Mouse (Mus musculus) megakaryocyte-erythroid progenitor cell, adult 5-6 weeks (primary cell): ENCODE measurements at regions not wholly inside any gene's neighbourhood (a gene's known extent, or its start where the extent isn't known, plus 50 kb on each side); places are given as distances from the start of the nearest gene placed in this dataset.

ENCODE experiments used
- ATAC-seq: replicated peaks from 2 replicates; pipeline ENCODE4 v1.8.0; 2016; ENCODE audit warnings: mild to moderate bottlenecking, inconsistent platforms; ENCODE audit not compliant: severe bottlenecking, poor library complexity, low FRiP score, low TSS enrichment

- ATAC-seq: no peak
Observed at GRCm38 (mm10) chr9:83277791-83278190, 131.3 kb upstream of the Hmgn3 start.

- no peak for ATAC-seq
Observed at GRCm38 (mm10) chr9:83277356-83277755, 130.9 kb upstream of the Hmgn3 start.

GRCm38 (mm10) chr9:83276291-83276690 is 129.8 kb upstream of the Hmgn3 start:
- ATAC-seq: no peak

- no peak for ATAC-seq
Observed at GRCm38 (mm10) chr9:83273361-83273975, 127.0 kb upstream of the Hmgn3 start.

GRCm38 (mm10) chr9:83265736-83266135 is 119.3 kb upstream of the Hmgn3 start:
- no peak for ATAC-seq

GRCm38 (mm10) chr9:83259511-83259910 is 113.0 kb upstream of the Hmgn3 start:
- no peak for ATAC-seq

- no peak for ATAC-seq
Observed at GRCm38 (mm10) chr9:83258986-83259385, 112.5 kb upstream of the Hmgn3 start.

- ATAC-seq: no peak
Observed at GRCm38 (mm10) chr9:83258476-83258875, 112.0 kb upstream of the Hmgn3 start.

- no peak for ATAC-seq
Observed at GRCm38 (mm10) chr9:83254356-83254755, 107.9 kb upstream of the Hmgn3 start.

- no peak for ATAC-seq
Observed at GRCm38 (mm10) chr9:83253789-83254188, 107.3 kb upstream of the Hmgn3 start.

GRCm38 (mm10) chr9:83251793-83252192 is 105.3 kb upstream of the Hmgn3 start:
- no peak for ATAC-seq

- no peak for ATAC-seq
Observed at GRCm38 (mm10) chr9:83249871-83250270, 103.4 kb upstream of the Hmgn3 start.

- no peak for ATAC-seq
Observed at GRCm38 (mm10) chr9:83248164-83248730, 101.8 kb upstream of the Hmgn3 start.

GRCm38 (mm10) chr9:83247066-83247668 is 100.7 kb upstream of the Hmgn3 start:
- no peak for ATAC-seq

GRCm38 (mm10) chr9:83241119-83241518 is 94.6 kb upstream of the Hmgn3 start:
- ATAC-seq: no peak

GRCm38 (mm10) chr9:83239097-83239496 is 92.6 kb upstream of the Hmgn3 start:
- ATAC-seq: no peak

GRCm38 (mm10) chr9:83221866-83222265 is 75.4 kb upstream of the Hmgn3 start:
- ATAC-seq: no peak

- ATAC-seq: no peak
Observed at GRCm38 (mm10) chr9:83202583-83202982, 56.1 kb upstream of the Hmgn3 start.

GRCm38 (mm10) chr9:83199771-83200170 is 53.3 kb upstream of the Hmgn3 start:
- ATAC-seq: no peak

- ATAC-seq: no peak
Observed at GRCm38 (mm10) chr9:83199176-83199575, 52.7 kb upstream of the Hmgn3 start.

GRCm38 (mm10) chr9:83197013-83197412 is 50.5 kb upstream of the Hmgn3 start:
- no peak for ATAC-seq
